Mouse (Mus musculus): ENCODE measurements around the gene Ssxb9. TPM values are rescaled to one million over a fixed set of nuclear protein-coding genes. Genes with fewer than 3 reads are reported as not detected.
"Not testable (repeated sequence)": the region's sequence is repeated elsewhere in the genome, so short reads cannot be mapped to it uniquely, and the experiment has no call there.

Gene Ssxb9
- polyA plus RNA-seq (2015; fragmentation: Nextera tagmentation; extraction: Ambion mirVana) = not detected in 2 replicates

GRCm38 (mm10) chrX:8366678-8367077, at the start of gene Ssxb9:
Ssxb9 (plus strand) TSS chrX:8366978.
- 12% methylated on average over 1 of the region's 1 CpGs for WGBS
- not testable (repeated sequence) for H3K9me3 ChIP-seq; ATAC-seq; H3K9ac ChIP-seq (replicated peaks); H3K27me3 ChIP-seq; H3K4me2 ChIP-seq (replicated peaks); H3K27ac ChIP-seq; H3K4me1 ChIP-seq (replicated peaks); H3K36me3 ChIP-seq; H3K4me3 ChIP-seq (replicated peaks)

- H3K4me1 ChIP-seq (replicated peaks) = no peaks in the 10 kb centered on the region
- 57% methylated on average over 2 of the region's 2 CpGs for WGBS
- no peaks in the 10 kb centered on the region for H3K27me3 ChIP-seq
Measured at GRCm38 (mm10) chrX:8327124-8327523, 39.7 kb upstream of the Ssxb9 start, which contains the start of gene Ssxb10. Ssxb10 (plus strand) TSS chrX:8327424.

GRCm38 (mm10) chrX:8413005-8413404, 46.2 kb downstream of the Ssxb9 start, which contains the start of gene Ssxb1:
Ssxb1 (plus strand) TSS chrX:8413305.
- H3K4me2 ChIP-seq (replicated peaks); H3K4me1 ChIP-seq (replicated peaks); H3K9ac ChIP-seq (replicated peaks); H3K27me3 ChIP-seq; H3K36me3 ChIP-seq; H3K4me3 ChIP-seq (replicated peaks); ATAC-seq; H3K27ac ChIP-seq; H3K9me3 ChIP-seq: not testable (repeated sequence)
- 22% methylated on average over 1 of the region's 1 CpGs for WGBS

More at GRCm38 (mm10) chrX:8327124-8327523, 39.7 kb upstream of the Ssxb9 start, which contains the start of gene Ssxb10:
- no peak within 1 kb of the TSS for H3K4me2 ChIP-seq (replicated peaks)
- no peak within 1 kb of the TSS for H3K4me3 ChIP-seq (replicated peaks)
- H3K9ac ChIP-seq (replicated peaks) = no peak within 1 kb of the TSS
- H3K9me3 ChIP-seq = 0 out of 2 replicates have a peak, but pooled peaks cover 10% of the 10 kb centered on the region
- H3K27ac ChIP-seq = no peak within 1 kb of the TSS
- no peaks in the 10 kb centered on the region for H3K36me3 ChIP-seq
- ATAC-seq = no peak

Other genes starting within 250 kb of the Ssxb9 start
- 56.8 and 58.0 TPM in 2 replicates for gene Wdr13, start 234.1 kb upstream of the Ssxb9 start, polyA plus RNA-seq (2015; fragmentation: Nextera tagmentation; extraction: Ambion mirVana)
- gene Rbm3, start 221.1 kb upstream of the Ssxb9 start, polyA plus RNA-seq (2015; fragmentation: Nextera tagmentation; extraction: Ambion mirVana) = 358 and 422 TPM in 2 replicates
- gene Tbc1d25, start 190.8 kb upstream of the Ssxb9 start, polyA plus RNA-seq (2015; fragmentation: Nextera tagmentation; extraction: Ambion mirVana) = 17.5 and 19.0 TPM in 2 replicates
- 29.3 and 36.7 TPM in 2 replicates for gene Ebp, start 173.5 kb upstream of the Ssxb9 start, polyA plus RNA-seq (2015; fragmentation: Nextera tagmentation; extraction: Ambion mirVana)
- gene Porcn, start 160.5 kb upstream of the Ssxb9 start, polyA plus RNA-seq (2015; fragmentation: Nextera tagmentation; extraction: Ambion mirVana) = 40.5 and 41.9 TPM in 2 replicates
- gene Ftsj1, start 114.6 kb upstream of the Ssxb9 start, polyA plus RNA-seq (2015; fragmentation: Nextera tagmentation; extraction: Ambion mirVana) = 47.3 and 50.8 TPM in 2 replicates
- 24.8 and 25.5 TPM in 2 replicates for gene Slc38a5, start 95.8 kb upstream of the Ssxb9 start, polyA plus RNA-seq (2015; fragmentation: Nextera tagmentation; extraction: Ambion mirVana)
- not detected in 2 replicates for gene Ssxb10, start 39.6 kb upstream of the Ssxb9 start, polyA plus RNA-seq (2015; fragmentation: Nextera tagmentation; extraction: Ambion mirVana)
- not detected in 2 replicates for gene Ssxb1, start 46.3 kb downstream of the Ssxb9 start, polyA plus RNA-seq (2015; fragmentation: Nextera tagmentation; extraction: Ambion mirVana)
- not detected in 2 replicates for gene Ssxb2, start 94.7 kb downstream of the Ssxb9 start, polyA plus RNA-seq (2015; fragmentation: Nextera tagmentation; extraction: Ambion mirVana)
- gene Gm14459, start 158.0 kb downstream of the Ssxb9 start, polyA plus RNA-seq (2015; fragmentation: Nextera tagmentation; extraction: Ambion mirVana) = not detected in 2 replicates
- not detected in 2 replicates for gene Ssxb6, start 181.3 kb downstream of the Ssxb9 start, polyA plus RNA-seq (2015; fragmentation: Nextera tagmentation; extraction: Ambion mirVana)
- not detected in 2 replicates for gene Ssxb3, start 224.8 kb downstream of the Ssxb9 start, polyA plus RNA-seq (2015; fragmentation: Nextera tagmentation; extraction: Ambion mirVana)